Mouse (Mus musculus) liver, embryonic 11.5 days (tissue): Measurements from ENCODE around the gene Eif5a. TPM values are rescaled to one million over a fixed set of nuclear protein-coding genes. Genes with fewer than 3 reads are reported as not detected.
A peak's percentile ranks its signal among the peaks of the same experiment; 100 is the strongest.

Source experiments
- ATAC-seq: fragments of 200-750 bp; cut with Nextera tagmentation; replicated peaks from 2 replicates; pipeline ENCODE4 v1.8.0; 2017; ENCODE audit warnings: moderate number of reproducible peaks, mild to moderate bottlenecking, moderate TSS enrichment, moderate library complexity; ENCODE audit not compliant: low FRiP score
- DNase-seq: peaks from one replicate; pipeline ENCODE4 v3.0.0-alpha.2; 2017; ENCODE audit warnings: low spot score
- H3K27ac ChIP-seq: fragments of 300-500 bp; sonication (generic); 2 replicates; pipeline ENCODE4 v1.5.1; 2014; ENCODE audit warnings: mild to moderate bottlenecking, low read depth, low read length, control low read depth
- H3K27me3 ChIP-seq: fragments of 300-500 bp; sonication (generic); replicated peaks from 2 replicates; pipeline ENCODE4 v1.6.1; 2014; ENCODE audit warnings: low read length, mixed read lengths; ENCODE audit not compliant: control insufficient read depth, insufficient read depth
- H3K36me3 ChIP-seq: fragments of 300-500 bp; sonication (generic); 2 replicates; pipeline ENCODE4 v1.6.1; 2014; ENCODE audit warnings: mild to moderate bottlenecking, low read length, moderate library complexity, mixed read lengths; ENCODE audit not compliant: control insufficient read depth, insufficient read depth
- H3K4me1 ChIP-seq: fragments of 300-500 bp; sonication (generic); replicated peaks from 2 replicates; pipeline ENCODE4 v1.6.1; 2014; ENCODE audit warnings: low read length, mixed read lengths; ENCODE audit not compliant: control insufficient read depth, insufficient read depth
- H3K4me2 ChIP-seq: fragments of 300-500 bp; sonication (generic); 2 replicates; pipeline ENCODE4 v1.6.1; 2014; ENCODE audit warnings: mild to moderate bottlenecking, control low read depth, moderate library complexity
- H3K4me3 ChIP-seq: fragments of 300-500 bp; sonication (generic); 2 replicates; pipeline ENCODE4 v1.5.1; 2014; ENCODE audit warnings: low read depth, low read length, control low read depth
- H3K9ac ChIP-seq: fragments of 300-500 bp; sonication (generic); 2 replicates; pipeline ENCODE4 v1.6.1; 2014; ENCODE audit warnings: low read depth, low read length, control low read depth
- H3K9me3 ChIP-seq: fragments of 300-500 bp; sonication (generic); 2 replicates; pipeline ENCODE4 v1.6.1; 2016; ENCODE audit warnings: low read length, inconsistent platforms, mixed read lengths; ENCODE audit not compliant: control insufficient read depth
- WGBS: fragments of 180-500 bp; shearing (Covaris S2); extraction: QIAGEN DNeasy Blood & Tissue Kit; methylation state at CpG from one replicate; pipeline ENCODE4 v1.1.7; 2014; 5-methylcytosine and 5-hydroxymethylcytosine counted together
- polyA plus RNA-seq: library from polyadenylated mRNA; unstranded; fragments of >200 nt; fragmentation: Nextera tagmentation; extraction: Ambion mirVana; gene quantifications from 2 replicates; pipeline ENCODE4 v1.2.1, GENCODE M21; 2014

Gene Eif5a
- polyA plus RNA-seq, 1 experiment from 2014 or later, result 2,995 TPM

GRCm38 (mm10) chr11:69880853-69881603 lies 40.7 kb downstream of the Eif5a start, which contains the start of gene Kctd11:
Gene Kctd11, minus strand, starts transcription at chr11:69881406.
- Histone ChIP-seq H3K9me3 (no peaks in the 10 kb centered on the region), H3K4me3 (peak within 1 kb of the TSS; percentile 63), H3K9ac (peak within 1 kb of the TSS; percentile 80), H3K27ac (peak within 1 kb of the TSS; percentile 92), H3K4me1 (peaks cover 53% of the 10 kb centered on the region), H3K36me3 (no peaks in the 10 kb centered on the region), H3K4me2 (peak within 1 kb of the TSS; percentile 99), H3K27me3 (no peaks in the 10 kb centered on the region)
- WGBS, result under 1% methylated on average over 46 of the region's 46 CpGs
- ATAC-seq, result peak; percentile 73
- DNase-seq, result peak; percentile 73

DNA sequence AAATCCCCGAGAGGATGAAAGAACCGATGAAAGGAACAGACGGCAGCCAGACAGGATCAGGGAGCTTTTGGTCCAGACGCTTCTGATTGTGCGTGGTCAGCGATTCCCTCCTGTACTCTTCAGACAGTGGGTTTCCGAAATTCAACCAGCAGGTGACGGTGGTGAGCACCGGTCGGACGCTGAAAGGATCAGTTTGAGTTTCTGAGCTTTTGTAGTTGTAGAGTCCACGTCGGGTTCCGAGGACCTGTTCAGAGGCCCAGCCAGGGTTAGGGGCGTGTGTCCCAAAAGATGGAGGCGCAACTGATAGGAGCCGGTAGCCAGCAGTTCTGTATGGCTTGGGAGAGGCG lies 41.3 kb downstream of the Eif5a start:
- under 1% methylated on average over 18 of the region's 18 CpGs for WGBS
- no peaks in the 10 kb centered on the region for H3K27me3 ChIP-seq
- H3K4me2 ChIP-seq, result peak overlapping the region; percentile 99
- H3K36me3 ChIP-seq, result no peaks in the 10 kb centered on the region
- peak overlapping the region; percentile 92 for H3K27ac ChIP-seq
- H3K4me3 ChIP-seq, result peak overlapping the region; percentile 63
- H3K4me1 ChIP-seq, result peaks cover 57% of the 10 kb centered on the region
- ATAC-seq (peak; percentile 46), DNase-seq (peak; percentile 85)
- no peaks in the 10 kb centered on the region for H3K9me3 ChIP-seq
- H3K9ac ChIP-seq, result peak overlapping the region; percentile 80

DNA sequence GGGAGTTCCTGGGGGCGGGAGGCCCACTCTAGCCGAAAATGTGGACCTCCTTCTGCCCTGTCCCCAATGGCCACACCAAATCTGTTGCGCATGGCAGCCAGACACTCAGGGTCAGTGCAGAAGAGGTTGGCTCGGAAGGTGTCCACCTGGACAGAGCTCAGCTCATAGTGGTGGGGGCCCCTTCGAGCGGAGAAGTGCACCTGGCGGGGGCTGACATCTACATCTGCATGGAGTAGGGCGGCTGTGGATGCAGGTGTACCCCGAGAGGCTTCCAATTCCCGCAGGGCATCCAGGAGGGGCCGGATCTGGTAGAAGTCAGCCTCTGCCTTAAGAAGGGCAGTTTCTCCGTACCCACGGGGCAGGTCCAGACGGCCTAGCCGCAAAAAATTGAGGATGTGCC lies 42.0 kb downstream of the Eif5a start:
- peak overlapping the region; percentile 63 for H3K4me3 ChIP-seq
- WGBS, result 61% methylated on average over 15 of the region's 15 CpGs
- H3K27ac ChIP-seq, result peak overlapping the region; percentile 92
- peaks cover 57% of the 10 kb centered on the region for H3K4me1 ChIP-seq
- DNase-seq, result no peak
- no peaks in the 10 kb centered on the region for H3K36me3 ChIP-seq
- ATAC-seq, result no peak
- peak overlapping the region; percentile 80 for H3K9ac ChIP-seq
- no peaks in the 10 kb centered on the region for H3K27me3 ChIP-seq
- H3K9me3 ChIP-seq, result no peaks in the 10 kb centered on the region
- peak overlapping the region; percentile 99 for H3K4me2 ChIP-seq

DNA sequence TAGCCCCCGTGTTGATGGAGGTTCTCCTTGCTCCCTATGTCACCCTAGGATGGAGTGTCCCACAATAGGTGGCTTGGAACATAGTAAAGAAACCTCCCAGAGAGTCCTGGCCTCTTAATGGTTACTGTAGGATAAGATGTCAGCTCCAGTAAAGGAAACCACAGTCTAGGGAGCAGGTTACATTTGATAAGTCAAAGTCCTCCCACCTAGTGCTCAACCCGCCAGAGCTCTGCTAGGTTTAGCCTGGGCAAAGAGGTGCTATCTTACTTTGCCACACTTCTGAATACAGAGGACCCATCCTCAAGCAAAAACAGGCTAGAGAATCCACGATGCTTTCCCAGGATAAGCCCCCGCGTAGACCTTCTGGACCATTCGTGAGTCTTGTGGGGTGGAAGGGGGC lies 42.8 kb downstream of the Eif5a start:
- Histone ChIP-seq H3K9me3 (no peaks in the 10 kb centered on the region), H3K4me3 (peak overlapping the region; percentile 63), H3K27ac (peak overlapping the region; percentile 92), H3K27me3 (no peaks in the 10 kb centered on the region), H3K4me2 (peak overlapping the region; percentile 99), H3K4me1 (peaks cover 57% of the 10 kb centered on the region), H3K36me3 (no peaks in the 10 kb centered on the region), H3K9ac (peak overlapping the region; percentile 15)
- peak; percentile 79 for ATAC-seq
- WGBS, result 50% methylated on average over 6 of the region's 6 CpGs
- DNase-seq, result no peak

DNA sequence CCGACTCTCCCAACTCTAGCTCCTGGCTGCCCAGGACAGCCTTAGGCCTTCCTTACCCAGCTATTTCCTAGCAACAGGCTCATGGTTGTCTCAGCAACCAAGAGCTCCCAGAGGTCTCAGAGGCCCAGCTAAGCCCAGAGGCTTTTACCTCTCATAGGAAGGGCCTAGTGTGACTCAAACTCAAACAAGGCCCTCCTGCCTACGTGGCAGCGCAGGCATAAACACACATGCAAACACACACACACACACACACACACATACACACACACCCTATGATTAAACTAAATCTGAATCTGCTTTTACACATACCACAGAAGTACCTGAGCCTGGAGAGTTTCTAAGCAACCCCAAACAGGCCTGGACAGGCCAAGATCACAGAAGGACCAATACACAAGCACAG lies 43.4 kb downstream of the Eif5a start:
- peak overlapping the region; percentile 99 for H3K4me2 ChIP-seq
- peak overlapping the region; percentile 63; the same call in 1 of the 2 replicates for H3K4me3 ChIP-seq
- no peaks in the 10 kb centered on the region for H3K27me3 ChIP-seq
- H3K36me3 ChIP-seq, result no peaks in the 10 kb centered on the region
- peak overlapping the region; percentile 92 for H3K27ac ChIP-seq
- 84% methylated on average over 3 of the region's 3 CpGs for WGBS
- peak overlapping the region; percentile 25; the same call in 1 of the 2 replicates for H3K9ac ChIP-seq
- peaks cover 57% of the 10 kb centered on the region for H3K4me1 ChIP-seq
- no peaks in the 10 kb centered on the region for H3K9me3 ChIP-seq
- DNase-seq (no peak), ATAC-seq (no peak)

DNA sequence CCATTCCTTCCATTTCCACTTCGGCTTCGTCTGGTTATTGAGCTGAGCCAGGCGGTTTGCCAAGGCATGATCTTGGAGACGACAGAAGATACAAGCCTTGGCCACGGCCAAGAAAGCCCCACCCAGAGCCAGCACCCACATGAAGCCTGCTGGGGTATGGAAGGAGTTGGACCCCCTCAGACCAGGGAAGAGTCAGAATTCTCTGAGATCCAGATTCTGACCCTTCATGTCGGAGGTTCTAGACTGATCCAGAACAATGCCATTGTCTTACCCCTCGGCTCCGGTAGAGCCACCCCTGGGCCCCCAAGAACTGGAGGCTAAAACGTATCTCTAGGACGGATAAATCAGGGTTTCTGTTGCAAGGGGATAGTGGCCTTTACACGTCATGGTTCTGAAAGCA lies 43.9 kb downstream of the Eif5a start, which contains the start of gene Tmem95:
Tmem95 (minus strand) TSS at position 141 of the 400 bp plus-strand sequence.
- peaks cover 57% of the 10 kb centered on the region for H3K4me1 ChIP-seq
- 89% methylated on average over 11 of the region's 11 CpGs for WGBS
- ATAC-seq (no peak), DNase-seq (no peak)
- H3K27me3 ChIP-seq, result no peaks in the 10 kb centered on the region
- peak within 1 kb of the TSS; percentile 92 for H3K27ac ChIP-seq
- peak within 1 kb of the TSS; percentile 25; the same call in 1 of the 2 replicates for H3K9ac ChIP-seq
- peak within 1 kb of the TSS; percentile 99 for H3K4me2 ChIP-seq
- peak within 1 kb of the TSS; percentile 63 for H3K4me3 ChIP-seq
- no peaks in the 10 kb centered on the region for H3K9me3 ChIP-seq
- H3K36me3 ChIP-seq, result no peaks in the 10 kb centered on the region

GRCm38 (mm10) chr11:69876867-69877266 lies 44.9 kb downstream of the Eif5a start:
- DNase-seq, result peak; percentile 83
- peaks cover 57% of the 10 kb centered on the region for H3K4me1 ChIP-seq
- no peaks in the 10 kb centered on the region for H3K9me3 ChIP-seq
- 1% methylated on average over 12 of the region's 12 CpGs for WGBS
- H3K4me2 ChIP-seq, result peak overlapping the region; percentile 51
- H3K27me3 ChIP-seq, result no peaks in the 10 kb centered on the region
- 0 out of 2 replicates have a peak overlapping the region, but pooled peaks have one; percentile 21 for H3K27ac ChIP-seq
- no peak overlapping the region for H3K4me3 ChIP-seq
- no peak overlapping the region for H3K9ac ChIP-seq
- H3K36me3 ChIP-seq, result no peaks in the 10 kb centered on the region
- peak; percentile 48 for ATAC-seq

- ATAC-seq (no peak), DNase-seq (no peak)
- H3K27ac ChIP-seq, result no peak overlapping the region
- H3K9me3 ChIP-seq, result no peaks in the 10 kb centered on the region
- no peak overlapping the region; the same call in 1 of the 2 replicates for H3K4me2 ChIP-seq
- no peak overlapping the region for H3K4me3 ChIP-seq
- WGBS, result 41% methylated on average over 7 of the region's 7 CpGs
- no peak overlapping the region for H3K9ac ChIP-seq
- no peaks in the 10 kb centered on the region for H3K27me3 ChIP-seq
- H3K36me3 ChIP-seq, result no peaks in the 10 kb centered on the region
- peaks cover 51% of the 10 kb centered on the region for H3K4me1 ChIP-seq
These were observed 45.6 kb downstream of the Eif5a start for GRCm38 (mm10) chr11:69876186-69876585.

- Histone ChIP-seq H3K27me3 (no peaks in the 10 kb centered on the region), H3K4me3 (no peak overlapping the region), H3K36me3 (no peaks in the 10 kb centered on the region), H3K9me3 (no peaks in the 10 kb centered on the region), H3K27ac (no peak overlapping the region), H3K4me2 (no peak overlapping the region), H3K4me1 (peaks cover 17% of the 10 kb centered on the region), H3K9ac (no peak overlapping the region)
- 82% methylated on average over 4 of the region's 4 CpGs for WGBS
- DNase-seq (no peak), ATAC-seq (no peak)
These were observed 49.3 kb downstream of the Eif5a start for GRCm38 (mm10) chr11:69872451-69872850.
